ENCODE assay signal across 8 mouse cellular contexts in the genomic region with DNA sequence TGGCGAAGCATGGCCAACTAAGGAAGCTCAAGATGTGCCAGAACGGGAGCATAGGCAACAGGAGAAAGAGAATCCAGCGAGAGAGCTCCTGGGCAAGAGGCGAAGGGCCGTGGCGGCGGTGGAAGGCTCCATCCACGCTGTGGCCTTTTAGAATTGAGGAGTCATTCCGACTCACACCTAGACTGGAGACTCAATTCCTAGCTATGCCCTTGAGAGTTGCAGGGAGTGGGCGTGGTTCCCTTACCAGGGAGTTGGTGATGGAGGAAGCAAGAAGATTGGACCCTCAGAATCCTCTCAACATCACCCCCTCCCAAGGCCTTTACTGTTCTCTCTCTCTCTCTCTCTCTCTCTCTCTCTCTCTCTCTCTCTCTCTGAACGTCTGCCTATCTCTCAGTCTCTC. TPM values are rescaled to one million over a fixed set of nuclear protein-coding genes. Genes with fewer than 3 reads are reported as not detected.
DNase-seq lines count a peak whose midpoint lies in the region; ATAC-seq and TF ChIP-seq lines count a peak whose summit lies in the region.

No protein-coding gene starts in this region.

- no peak for TF ChIP-seq CTCF in layer of hippocampus, adult 2 months (conservative IDR thresholded peaks at IDR 0.05)

- H3K4me3 ChIP-seq in layer of hippocampus, adult 2 months = peak overlapping the region; percentile 98
- H3K4me3 ChIP-seq in forebrain, embryonic 10.5 days = peak overlapping the region; percentile 82
- peak overlapping the region; percentile 88 for H3K4me3 ChIP-seq in liver, embryonic 13.5 days (replicated peaks)

- no peak for ATAC-seq in liver, embryonic 13.5 days (ENCODE audit: low read depth)

- H3K4me1 ChIP-seq in forebrain, embryonic 10.5 days = peaks cover 27% of the 10 kb centered on the region
- H3K4me1 ChIP-seq in liver, embryonic 13.5 days (replicated peaks) = peaks cover 49% of the 10 kb centered on the region

- peaks cover 31% of the 10 kb centered on the region for H3K36me3 ChIP-seq in forebrain, embryonic 10.5 days (replicated peaks)
- H3K36me3 ChIP-seq in liver, embryonic 13.5 days = peaks cover 9% of the 10 kb centered on the region; the same call in 1 of the 2 replicates

- peak overlapping the region; percentile 89 for H3K4me2 ChIP-seq in liver, embryonic 13.5 days

- WGBS in forebrain, embryonic 10.5 days = 10% methylated on average over 11 of the region's 11 CpGs
- 2% methylated on average over 11 of the region's 11 CpGs for WGBS in liver, embryonic 13.5 days (ENCODE audit: insufficient replicate concordance)

- DNase-seq in layer of hippocampus, adult 2 months (ENCODE audit: low spot score in 2 of 2) = no peak
- no peak for DNase-seq in layer of hippocampus, adult 9-10 months (ENCODE audit: low spot score)
- DNase-seq in ZHBTc4 (ENCODE audit: low read depth, low spot score) = peak; percentile 44
- no peak for DNase-seq in forebrain, embryonic 10.5 days (ENCODE audit: extremely low spot score, low spot score)
- peak; percentile 42 for DNase-seq in liver, embryonic 13.5 days
- no peak for DNase-seq in ovary, postnatal 10 days (ENCODE audit: low spot score)
- DNase-seq in natural killer cell, adult 2 months (ENCODE audit: low spot score in 2 of 2) = no peak
- DNase-seq in thymus, postnatal 14 days = no peak

- peak overlapping the region; percentile 92 for H3K27ac ChIP-seq in layer of hippocampus, adult 2 months
- H3K27ac ChIP-seq in forebrain, embryonic 10.5 days = peak overlapping the region; percentile 89
- peak overlapping the region; percentile 69 for H3K27ac ChIP-seq in liver, embryonic 13.5 days

- H3K27me3 ChIP-seq in forebrain, embryonic 10.5 days (ENCODE audit: poor library complexity, severe bottlenecking) = no peaks in the 10 kb centered on the region
- H3K27me3 ChIP-seq in liver, embryonic 13.5 days = no peaks in the 10 kb centered on the region

- peak overlapping the region; percentile 86 for H3K9ac ChIP-seq in liver, embryonic 13.5 days

- H3K9me3 ChIP-seq in forebrain, embryonic 10.5 days = no peaks in the 10 kb centered on the region
- H3K9me3 ChIP-seq in liver, embryonic 13.5 days (replicated peaks) = no peaks in the 10 kb centered on the region

RNA-seq across cellular contexts. Expression of a gene that starts 0.7 kb away (rescaled TPM):
- total RNA-seq in layer of hippocampus, adult 2 months (2021) = 10 to 100 TPM; 33.9 to 45.9 TPM
- polyA plus RNA-seq in forebrain, embryonic 10.5 days (2016; fragmentation: Nextera tagmentation; extraction: Ambion mirVana) = 30.7 and 33.1 TPM in 2 replicates
- polyA plus RNA-seq in liver, embryonic 13.5 days (2015; fragmentation: Nextera tagmentation; extraction: Ambion mirVana) = 14.8 and 15.4 TPM in 2 replicates

RNA-seq across cellular contexts. Expression of a gene that starts 26.7 kb away (rescaled TPM):
- total RNA-seq in layer of hippocampus, adult 2 months (2021) = 1 to 10 TPM; 1.0 to 2.2 TPM
- 0.18 and 0.24 TPM in 2 replicates for polyA plus RNA-seq in forebrain, embryonic 10.5 days (2016; fragmentation: Nextera tagmentation; extraction: Ambion mirVana)
- 0.19 and 0.21 TPM in 2 replicates for polyA plus RNA-seq in liver, embryonic 13.5 days (2015; fragmentation: Nextera tagmentation; extraction: Ambion mirVana)

Comparison
In these comparisons a context has a peak if more than half of its experiments do, and no peak if none do; other contexts are left out.
1. DNase-seq: peak in ZHBTc4 (single experiment) and liver, embryonic 13.5 days (single experiment); none in layer of hippocampus, adult 2 months (0 of 2), layer of hippocampus, adult 9-10 months (single experiment), forebrain, embryonic 10.5 days (single experiment), ovary, postnatal 10 days (single experiment), natural killer cell, adult 2 months (0 of 2) and thymus, postnatal 14 days (single experiment).
2. Peak in every context shown above with its lines, with median percentiles within 50 percentile points of each other: H3K27ac ChIP-seq and H3K4me3 ChIP-seq.